Mouse (Mus musculus) midbrain, embryonic 10.5 days (tissue): ENCODE results near the gene Ppp1r12a. TPM values are rescaled to one million over a fixed set of nuclear protein-coding genes. Genes with fewer than 3 reads are reported as not detected.

ENCODE experiments used
- DNase-seq: peaks from one replicate; pipeline ENCODE4 v3.0.0-alpha.2; 2017; ENCODE audit warnings: low spot score
- H3K27ac ChIP-seq: fragments of 300-500 bp; sonication (generic); replicated peaks from 2 replicates; pipeline ENCODE4 v1.5.1; 2016; ENCODE audit warnings: mild to moderate bottlenecking
- H3K27me3 ChIP-seq: fragments of 300-500 bp; sonication (generic); 2 replicates; pipeline ENCODE4 v1.6.1; 2016; ENCODE audit warnings: low read depth, mild to moderate bottlenecking; ENCODE audit not compliant: poor library complexity, severe bottlenecking
- H3K36me3 ChIP-seq: fragments of 300-500 bp; sonication (generic); 2 replicates; pipeline ENCODE4 v1.6.1; 2016; ENCODE audit warnings: mild to moderate bottlenecking, moderate library complexity
- H3K4me1 ChIP-seq: fragments of 300-500 bp; sonication (generic); 2 replicates; pipeline ENCODE4 v1.6.1; 2016
- H3K4me3 ChIP-seq: fragments of 300-500 bp; sonication (generic); 2 replicates; pipeline ENCODE4 v1.5.1; 2016; ENCODE audit warnings: mild to moderate bottlenecking, moderate library complexity
- H3K9me3 ChIP-seq: fragments of 300-500 bp; sonication (generic); replicated peaks from 2 replicates; pipeline ENCODE4 v1.6.1; 2016; ENCODE audit warnings: mild to moderate bottlenecking
- WGBS: fragments of 180-500 bp; shearing (Covaris S2); methylation state at CpG from one replicate; pipeline ENCODE4 v1.1.7; 2016; 5-methylcytosine and 5-hydroxymethylcytosine counted together
- polyA plus RNA-seq: library from polyadenylated mRNA; unstranded; fragments of >200 nt; fragmentation: Nextera tagmentation; extraction: Ambion mirVana; gene quantifications from 2 replicates; pipeline ENCODE4 v1.2.1, GENCODE M21; 2016

Ppp1r12a gene
- polyA plus RNA-seq, 1 experiment from 2014 or later: 70.7 TPM

DNA sequence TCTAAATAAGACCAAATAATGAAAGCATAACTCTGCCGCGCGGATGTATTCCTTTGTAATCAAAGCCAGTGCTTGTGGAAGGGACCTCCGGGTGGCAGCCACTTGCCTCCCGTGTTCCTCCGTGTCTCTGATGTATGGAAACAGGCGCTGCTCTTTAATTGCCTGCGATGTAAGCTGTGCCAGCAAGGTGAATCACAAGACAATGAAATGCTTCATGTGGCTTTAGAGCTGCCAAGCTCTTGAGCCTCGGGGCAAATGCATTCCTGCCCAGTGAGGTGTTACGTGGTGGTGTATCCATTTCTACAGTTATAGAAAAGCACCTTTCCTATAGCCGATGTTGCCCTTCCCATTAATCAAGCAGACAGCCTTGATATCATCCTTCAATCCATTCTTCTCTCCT, 145.8 kb downstream of the Ppp1r12a start:
- no peaks in the 10 kb centered on the region for H3K36me3 ChIP-seq
- H3K4me3 ChIP-seq: no peak overlapping the region
- no peak for DNase-seq
- 86% methylated on average over 11 of the region's 11 CpGs for WGBS
- H3K27me3 ChIP-seq: no peaks in the 10 kb centered on the region
- H3K27ac ChIP-seq: no peak overlapping the region
- H3K9me3 ChIP-seq: no peaks in the 10 kb centered on the region
- no peaks in the 10 kb centered on the region for H3K4me1 ChIP-seq

DNA sequence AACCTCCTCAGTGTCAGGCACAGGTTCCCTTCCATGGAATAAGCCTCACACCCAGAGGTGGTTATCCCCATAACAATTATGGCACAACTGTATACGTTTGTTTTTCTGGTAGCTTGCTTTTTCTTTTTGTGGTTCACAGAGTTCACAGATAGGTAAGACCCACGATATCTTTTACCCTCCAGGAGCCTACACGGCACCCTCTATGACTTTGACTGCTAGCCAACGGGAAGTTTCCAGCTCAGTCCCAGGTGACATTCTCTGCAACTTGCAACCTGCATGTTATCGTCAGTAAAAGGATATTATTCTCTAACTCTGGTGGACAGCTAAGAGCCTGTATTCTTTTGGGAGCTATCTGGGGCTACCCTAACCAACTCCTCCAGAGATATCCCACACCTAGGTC, 148.2 kb downstream of the Ppp1r12a start:
- H3K27me3 ChIP-seq: no peaks in the 10 kb centered on the region

DNA sequence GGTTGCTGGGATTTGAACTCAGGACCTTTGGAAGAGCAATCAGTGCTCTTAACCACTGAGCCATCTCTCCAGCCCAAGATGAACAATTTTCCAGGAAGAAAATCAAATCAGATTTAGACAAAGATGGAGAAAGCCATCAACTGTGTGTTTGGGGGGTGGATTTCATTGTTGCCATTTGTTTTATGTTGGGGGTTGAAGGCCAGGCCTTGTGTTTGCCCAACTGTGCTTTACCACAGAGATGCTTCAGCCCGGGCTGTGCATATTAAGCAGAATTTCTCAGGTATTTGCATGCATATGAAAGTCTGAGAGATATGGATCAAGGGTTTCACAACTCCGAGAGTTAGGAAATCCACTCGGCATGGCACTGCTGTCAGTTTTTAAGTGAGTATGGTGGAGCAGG, 149.4 kb downstream of the Ppp1r12a start:
- Histone ChIP-seq H3K4me3 (no peak overlapping the region), H3K36me3 (no peaks in the 10 kb centered on the region), H3K27ac (no peak overlapping the region), H3K9me3 (no peaks in the 10 kb centered on the region), H3K4me1 (no peaks in the 10 kb centered on the region), H3K27me3 (no peaks in the 10 kb centered on the region)
- 94% methylated on average over 3 of the region's 3 CpGs for WGBS
- DNase-seq: no peak

More for the DNA sequence above, 148.2 kb downstream of the Ppp1r12a start:
- DNase-seq: no peak
- no peaks in the 10 kb centered on the region for H3K4me1 ChIP-seq
- H3K27ac ChIP-seq: no peak overlapping the region
- no peaks in the 10 kb centered on the region for H3K9me3 ChIP-seq
- 90% methylated on average over 5 of the region's 5 CpGs for WGBS
- no peaks in the 10 kb centered on the region for H3K36me3 ChIP-seq
- no peak overlapping the region for H3K4me3 ChIP-seq

DNA sequence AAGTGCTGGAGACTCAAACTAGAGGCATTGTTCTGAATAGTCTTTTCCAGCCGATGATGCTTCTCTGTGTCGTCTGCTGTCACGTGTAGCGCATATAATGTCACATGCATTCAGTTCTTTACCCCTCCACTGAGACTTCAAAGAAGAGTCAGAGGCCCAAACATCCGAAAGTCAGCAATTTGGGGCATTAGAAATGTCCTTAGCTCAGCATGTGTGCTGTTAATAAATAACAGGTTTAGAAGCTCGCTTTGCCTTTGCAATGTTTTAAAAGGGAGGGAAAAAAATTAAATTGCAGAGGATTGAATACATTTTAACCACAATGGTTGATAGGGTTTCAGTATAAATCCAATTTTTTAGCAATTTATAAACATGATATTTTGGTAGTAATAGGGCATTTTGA, 151.9 kb downstream of the Ppp1r12a start:
- 82% methylated on average over 6 of the region's 6 CpGs for WGBS
- H3K27ac ChIP-seq: no peak overlapping the region
- DNase-seq: no peak
- no peaks in the 10 kb centered on the region for H3K4me1 ChIP-seq
- H3K4me3 ChIP-seq: no peak overlapping the region
- H3K27me3 ChIP-seq: no peaks in the 10 kb centered on the region
- H3K9me3 ChIP-seq: no peaks in the 10 kb centered on the region
- H3K36me3 ChIP-seq: no peaks in the 10 kb centered on the region

- no peaks in the 10 kb centered on the region for H3K4me1 ChIP-seq
- no peak overlapping the region for H3K4me3 ChIP-seq
- H3K36me3 ChIP-seq: no peaks in the 10 kb centered on the region
- no peak overlapping the region for H3K27ac ChIP-seq
- DNase-seq: no peak
- no peaks in the 10 kb centered on the region for H3K27me3 ChIP-seq
- 93% methylated on average over 8 of the region's 8 CpGs for WGBS
- no peaks in the 10 kb centered on the region for H3K9me3 ChIP-seq
These were observed 152.4 kb downstream of the Ppp1r12a start for GRCm38 (mm10) chr10:108314396-108314795.

GRCm38 (mm10) chr10:108315236-108315635, 153.2 kb downstream of the Ppp1r12a start:
- DNase-seq: no peak
- Histone ChIP-seq H3K27me3 (no peaks in the 10 kb centered on the region), H3K4me1 (no peaks in the 10 kb centered on the region), H3K9me3 (no peaks in the 10 kb centered on the region), H3K27ac (no peak overlapping the region), H3K36me3 (no peaks in the 10 kb centered on the region), H3K4me3 (no peak overlapping the region)
- WGBS: 94% methylated on average over 7 of the region's 7 CpGs

DNA sequence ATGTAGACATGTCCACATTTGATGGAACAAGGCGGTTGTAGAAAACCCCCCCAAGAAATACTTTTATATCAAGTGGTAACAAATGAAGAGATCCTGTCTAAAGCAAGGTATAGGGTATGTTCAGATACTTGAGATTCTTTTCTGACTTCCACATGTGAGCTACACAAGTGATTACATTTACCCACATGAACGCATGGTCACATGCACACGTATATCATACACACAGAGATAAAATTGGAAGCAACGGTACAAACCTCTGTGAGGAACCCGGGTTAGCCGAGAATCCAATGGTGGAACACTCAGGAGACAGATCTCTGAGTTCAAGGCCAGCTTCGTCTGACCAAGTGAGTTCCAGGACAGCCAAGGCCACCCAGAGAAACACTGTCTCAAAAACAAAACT, 166.4 kb downstream of the Ppp1r12a start:
- peaks cover 5% of the 10 kb centered on the region for H3K9me3 ChIP-seq
- peaks cover 25% of the 10 kb centered on the region for H3K27me3 ChIP-seq
- peaks cover 18% of the 10 kb centered on the region for H3K4me1 ChIP-seq
- no peak overlapping the region for H3K4me3 ChIP-seq
- DNase-seq: no peak
- 95% methylated on average over 7 of the region's 7 CpGs for WGBS
- no peaks in the 10 kb centered on the region for H3K36me3 ChIP-seq
- H3K27ac ChIP-seq: no peak overlapping the region

- no peak overlapping the region for H3K4me3 ChIP-seq
- no peak overlapping the region for H3K27ac ChIP-seq
- H3K36me3 ChIP-seq: no peaks in the 10 kb centered on the region
- peaks cover 25% of the 10 kb centered on the region for H3K27me3 ChIP-seq
- WGBS: 90% methylated on average over 12 of the region's 12 CpGs
- DNase-seq: no peak
- peaks cover 5% of the 10 kb centered on the region for H3K9me3 ChIP-seq
- peaks cover 24% of the 10 kb centered on the region for H3K4me1 ChIP-seq
These were observed 167.0 kb downstream of the Ppp1r12a start for GRCm38 (mm10) chr10:108328983-108329382.

GRCm38 (mm10) chr10:108329771-108330170, 167.8 kb downstream of the Ppp1r12a start:
- 89% methylated on average over 5 of the region's 5 CpGs for WGBS
- H3K27ac ChIP-seq: no peak overlapping the region
- peaks cover under 1% of the 10 kb centered on the region; the same call in 1 of the 2 replicates for H3K9me3 ChIP-seq
- H3K27me3 ChIP-seq: peaks cover 25% of the 10 kb centered on the region
- DNase-seq: no peak
- peaks cover 29% of the 10 kb centered on the region for H3K4me1 ChIP-seq
- H3K4me3 ChIP-seq: no peak overlapping the region
- no peaks in the 10 kb centered on the region for H3K36me3 ChIP-seq

- Histone ChIP-seq H3K27ac (no peak overlapping the region), H3K36me3 (peaks cover 2% of the 10 kb centered on the region; the same call in 1 of the 2 replicates), H3K4me3 (peak overlapping the region; percentile 92; the same call in 1 of the 2 replicates), H3K4me1 (peaks cover 29% of the 10 kb centered on the region), H3K27me3 (peaks cover 25% of the 10 kb centered on the region), H3K9me3 (no peaks in the 10 kb centered on the region)
- DNase-seq: no peak
- 7% methylated on average over 10 of the region's 10 CpGs for WGBS
These were observed 169.0 kb downstream of the Ppp1r12a start for GRCm38 (mm10) chr10:108330964-108331363.

- Histone ChIP-seq H3K36me3 (peaks cover 6% of the 10 kb centered on the region; the same call in 1 of the 2 replicates), H3K4me1 (peaks cover 29% of the 10 kb centered on the region), H3K9me3 (no peaks in the 10 kb centered on the region), H3K27me3 (peaks cover 25% of the 10 kb centered on the region), H3K27ac (peak within 1 kb of the TSS; percentile 90), H3K4me3 (peak within 1 kb of the TSS; percentile 92)
- peak; percentile 90 for DNase-seq
- WGBS: under 1% methylated on average over 77 of the region's 85 CpGs
These were observed 170.0 kb downstream of the Ppp1r12a start, which contains the start of gene Pawr for GRCm38 (mm10) chr10:108331784-108332561. Pawr (plus strand) TSS chr10:108332121.

- H3K36me3 ChIP-seq: peaks cover 12% of the 10 kb centered on the region; the same call in 1 of the 2 replicates
- H3K9me3 ChIP-seq: no peaks in the 10 kb centered on the region
- H3K27ac ChIP-seq: peak overlapping the region; percentile 90
- WGBS: under 1% methylated on average over 122 of the region's 129 CpGs
- H3K27me3 ChIP-seq: peaks cover 25% of the 10 kb centered on the region
- peak overlapping the region; percentile 92 for H3K4me3 ChIP-seq
- peaks cover 30% of the 10 kb centered on the region for H3K4me1 ChIP-seq
- DNase-seq: peak; percentile 71
These were observed 170.9 kb downstream of the Ppp1r12a start for GRCm38 (mm10) chr10:108332571-108333541.
